Mouse (Mus musculus): ENCODE results near the gene Hist1h2ak.
A peak's percentile ranks its signal among the peaks of the same experiment; 100 is the strongest.

Gene Hist1h2ak

GRCm38 (mm10) chr13:21721107-21721756 lies 32.4 kb downstream of the Hist1h2ak start:
- DNase-seq (ENCODE audit: low read depth) = peak; percentile 8

GRCm38 (mm10) chr13:21718381-21719080 lies 35.1 kb downstream of the Hist1h2ak start:
- DNase-seq (ENCODE audit: low read depth) = peak; percentile 9

GRCm38 (mm10) chr13:21717397-21718357 lies 36.0 kb downstream of the Hist1h2ak start, which contains the start of gene Hist1h3h:
Hist1h3h (plus strand) TSS chr13:21717659.
- peak; percentile 89 for DNase-seq (ENCODE audit: low read depth)

- peak; percentile 30 for DNase-seq (ENCODE audit: low read depth)
Measured at GRCm38 (mm10) chr13:21716540-21717391, 36.9 kb downstream of the Hist1h2ak start.

- DNase-seq (ENCODE audit: low read depth) = peak; percentile 90
Measured at GRCm38 (mm10) chr13:21715864-21716539, 37.6 kb downstream of the Hist1h2ak start, which contains the start of the genes Hist1h2bl and Hist1h2ai. Hist1h2bl (minus strand) TSS chr13:21716143. Hist1h2ai (plus strand) TSS chr13:21716422.

GRCm38 (mm10) chr13:21715131-21715863 lies 38.3 kb downstream of the Hist1h2ak start:
- DNase-seq (ENCODE audit: low read depth) = peak; percentile 28

GRCm38 (mm10) chr13:21714725-21715124 lies 38.9 kb downstream of the Hist1h2ak start:
- DNase-seq (ENCODE audit: low read depth) = peak; percentile 81

GRCm38 (mm10) chr13:21711698-21712097 lies 41.9 kb downstream of the Hist1h2ak start:
- DNase-seq (ENCODE audit: low read depth) = no peak

- DNase-seq (ENCODE audit: low read depth) = peak; percentile 80
Measured at GRCm38 (mm10) chr13:21710821-21711525, 42.7 kb downstream of the Hist1h2ak start.

GRCm38 (mm10) chr13:21710031-21710711 lies 43.5 kb downstream of the Hist1h2ak start:
- DNase-seq (ENCODE audit: low read depth) = peak; percentile 89

- no peak for DNase-seq (ENCODE audit: low read depth)
Measured at GRCm38 (mm10) chr13:21706669-21707068, 47.0 kb downstream of the Hist1h2ak start.

Measured in NIH3T3 (cell line).